Mouse (Mus musculus) heart, adult 2 months (tissue): ENCODE results near the gene Fam98a.

ENCODE experiments used
- CTCF ChIP-seq: fragments of 200-600 bp; IDR thresholded peaks from 2 replicates; pipeline ENCODE4 v1.8.1; 2022; ENCODE audit warnings: antibody characterized with exemption, mild to moderate bottlenecking, moderate library complexity
- EP300 ChIP-seq: fragments of 200-500 bp; IDR thresholded peaks from 2 replicates; pipeline ENCODE4 v1.6.1; 2011; ENCODE audit warnings: low read depth, low read length, control low read depth; ENCODE audit not compliant: insufficient read depth
- POLR2A ChIP-seq: fragments of 200-500 bp; IDR thresholded peaks from 2 replicates; pipeline ENCODE4 v1.6.1; 2011; ENCODE audit warnings: mild to moderate bottlenecking, low read depth, low read length, control low read depth; ENCODE audit not compliant: insufficient read depth

DNA sequence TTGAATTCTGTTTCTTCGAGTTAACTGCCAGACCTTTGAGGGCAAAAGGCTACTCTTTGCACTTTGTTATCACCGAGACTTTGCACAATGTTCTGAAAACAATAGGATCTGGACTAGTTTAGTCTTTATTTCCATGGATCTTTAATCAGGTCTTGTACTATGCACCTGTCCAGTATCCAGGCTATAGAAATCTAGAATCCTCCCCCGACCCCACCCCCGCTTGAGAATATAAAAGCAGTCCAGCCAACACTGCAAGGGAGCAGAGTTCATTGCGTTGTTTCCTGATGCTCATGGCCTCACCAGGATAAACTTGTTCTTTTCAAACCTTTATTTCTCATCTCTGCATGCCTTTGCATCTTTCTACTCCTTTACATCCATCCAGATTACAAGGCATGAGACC, 42.5 kb downstream of the Fam98a start:
- TF ChIP-seq EP300 (no peak), CTCF (no peak), POLR2A (no peak)
